Mouse (Mus musculus) left cerebral cortex, adult 8-10 months (tissue): ENCODE data around the gene Usp2. TPM values are rescaled to one million over a fixed set of nuclear protein-coding genes. Genes with fewer than 3 reads are reported as not detected.

ENCODE experiments used
- DNase-seq, 2 experiments: peaks; one replicate each; pipeline ENCODE4 v3.0.0; 2022; ENCODE audit warnings: low spot score in 2 of 2
- total RNA-seq, 4 experiments: library from RNA; stranded (reverse); gene quantifications; 2 replicates each; pipeline ENCODE4 v1.2.4; 2022

Usp2 gene
- total RNA-seq, 4 experiments from 2014 or later: 118 to 172 (median 123) TPM

DNA sequence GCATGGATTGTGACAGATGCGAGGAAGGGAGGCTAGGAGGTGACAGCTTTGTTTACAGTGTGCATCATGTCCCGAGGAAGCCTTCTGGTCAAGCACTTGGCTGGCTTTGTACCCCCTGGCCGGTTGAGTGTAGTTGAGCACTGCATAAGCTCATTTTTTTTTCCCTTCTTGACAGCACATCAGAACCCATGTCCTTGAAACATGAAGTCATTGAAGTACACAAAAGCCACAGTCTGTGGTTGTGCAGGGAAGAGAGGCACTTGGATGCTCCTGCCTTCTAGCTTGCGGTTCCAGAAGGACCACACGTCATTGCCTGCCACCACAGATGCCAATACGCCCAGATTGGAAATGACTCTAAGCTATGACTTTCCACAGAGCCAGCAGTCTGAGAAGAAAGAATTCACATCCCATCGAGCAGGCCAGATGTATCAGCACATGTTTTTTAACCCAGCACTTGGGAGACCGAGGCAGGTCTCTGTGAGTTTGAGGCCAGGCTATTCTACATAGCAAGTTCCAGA, 53.2 kb downstream of the Usp2 start:
- DNase-seq: no peak

GRCm38 (mm10) chr9:44124317-44124716, 57.5 kb downstream of the Usp2 start:
- DNase-seq: no peak

GRCm38 (mm10) chr9:44125026-44125425, 58.2 kb downstream of the Usp2 start:
- DNase-seq: no peak

- DNase-seq: peak; percentile 74 to 78
Measured at GRCm38 (mm10) chr9:44125546-44126428, 59.0 kb downstream of the Usp2 start.

- DNase-seq: no peak
Measured at GRCm38 (mm10) chr9:44126746-44127145, 59.9 kb downstream of the Usp2 start.

GRCm38 (mm10) chr9:44127351-44127801, 60.6 kb downstream of the Usp2 start:
- no peak for DNase-seq

DNA sequence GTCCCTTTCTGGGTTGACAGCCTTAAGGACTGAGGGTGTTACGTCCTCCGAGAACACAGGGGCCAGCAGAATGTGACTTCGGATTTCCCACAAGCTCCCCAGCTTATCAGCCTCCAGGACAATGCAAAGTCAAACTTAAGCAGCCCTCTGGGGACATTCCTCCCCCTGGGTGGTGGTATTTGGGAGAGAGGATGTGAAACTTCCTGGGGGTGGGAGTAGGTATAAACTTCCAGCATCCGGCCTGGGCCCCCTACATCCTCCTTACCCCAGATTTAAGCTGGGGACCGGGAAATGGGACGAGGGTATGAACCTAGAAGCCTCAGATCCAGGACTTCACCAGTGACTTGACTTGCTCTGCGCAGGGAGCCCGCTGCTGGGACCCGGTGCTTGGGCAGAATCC, 62.8 kb downstream of the Usp2 start:
- no peak for DNase-seq

DNA sequence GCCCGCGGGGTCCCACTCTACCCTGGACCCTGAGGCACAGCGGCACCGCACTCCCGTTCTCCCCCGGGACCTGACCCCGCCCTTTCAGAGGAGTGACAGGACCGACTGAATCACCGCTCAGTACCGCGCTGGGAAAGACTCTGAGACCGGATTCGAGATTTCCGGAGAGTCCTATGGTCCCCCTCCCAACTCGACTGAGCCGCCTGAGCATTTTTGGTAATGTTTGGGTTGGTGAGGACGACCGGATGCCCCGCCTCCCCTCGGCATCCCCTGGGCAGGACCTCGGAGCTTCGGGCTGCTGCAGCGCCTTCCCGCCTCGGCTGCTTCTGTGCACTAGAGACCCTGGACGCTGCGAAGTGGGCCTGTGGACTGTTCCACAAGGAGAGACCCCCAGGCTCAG, 63.2 kb downstream of the Usp2 start:
- no peak for DNase-seq

DNA sequence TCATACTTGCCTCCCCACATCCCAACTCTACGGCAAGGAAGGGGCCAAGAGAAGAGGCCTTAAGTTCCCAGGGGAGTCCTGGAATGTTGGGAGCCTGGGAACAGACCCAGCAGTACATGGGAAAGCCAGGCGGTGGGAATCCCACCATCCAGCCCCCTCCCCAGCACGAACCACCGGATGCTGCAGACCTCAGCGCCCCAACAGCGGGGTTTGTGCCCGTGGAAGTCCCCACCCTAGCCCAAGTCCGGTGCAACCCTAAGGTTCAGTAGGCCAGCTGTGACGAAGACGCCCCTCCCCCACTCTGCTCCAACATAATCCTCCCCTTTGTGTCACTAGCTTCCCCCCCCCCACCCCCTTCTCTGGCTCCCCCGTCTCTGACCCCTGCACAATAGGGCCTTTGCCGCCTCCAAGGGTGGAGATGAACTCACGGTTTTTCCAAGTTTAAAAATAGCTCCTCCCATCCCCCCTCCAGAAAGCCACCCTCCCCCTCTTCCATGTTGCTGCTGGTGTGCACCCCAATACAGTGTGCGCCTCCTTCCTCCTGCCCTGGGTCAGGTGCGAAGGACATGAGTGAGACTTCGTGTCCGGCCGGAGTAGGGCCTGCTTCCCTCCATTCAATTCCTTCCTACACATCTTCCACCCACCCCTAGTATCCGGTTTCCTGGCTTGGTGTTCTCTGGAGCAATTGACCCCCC, 63.9 kb downstream of the Usp2 start:
- DNase-seq: no peak

DNA sequence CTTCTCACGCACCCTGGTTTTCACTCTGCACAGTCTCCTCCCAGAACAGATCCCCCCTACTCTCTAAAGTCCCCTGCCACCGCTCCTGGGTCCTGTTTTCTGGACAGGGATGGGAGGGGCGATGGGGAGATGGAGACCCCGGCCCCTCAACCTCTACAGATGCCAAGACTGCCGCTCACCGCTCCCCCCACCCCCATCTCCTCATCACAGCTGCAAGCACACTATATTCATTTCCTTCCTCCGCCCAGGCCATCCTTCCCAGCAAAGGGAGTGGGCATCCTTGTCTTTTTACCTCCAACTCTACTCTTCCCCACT, 64.4 kb downstream of the Usp2 start:
- no peak for DNase-seq

GRCm38 (mm10) chr9:44132200-44132599, 65.4 kb downstream of the Usp2 start:
- no peak for DNase-seq

GRCm38 (mm10) chr9:44133287-44133686, 66.5 kb downstream of the Usp2 start:
- DNase-seq: no peak

DNA sequence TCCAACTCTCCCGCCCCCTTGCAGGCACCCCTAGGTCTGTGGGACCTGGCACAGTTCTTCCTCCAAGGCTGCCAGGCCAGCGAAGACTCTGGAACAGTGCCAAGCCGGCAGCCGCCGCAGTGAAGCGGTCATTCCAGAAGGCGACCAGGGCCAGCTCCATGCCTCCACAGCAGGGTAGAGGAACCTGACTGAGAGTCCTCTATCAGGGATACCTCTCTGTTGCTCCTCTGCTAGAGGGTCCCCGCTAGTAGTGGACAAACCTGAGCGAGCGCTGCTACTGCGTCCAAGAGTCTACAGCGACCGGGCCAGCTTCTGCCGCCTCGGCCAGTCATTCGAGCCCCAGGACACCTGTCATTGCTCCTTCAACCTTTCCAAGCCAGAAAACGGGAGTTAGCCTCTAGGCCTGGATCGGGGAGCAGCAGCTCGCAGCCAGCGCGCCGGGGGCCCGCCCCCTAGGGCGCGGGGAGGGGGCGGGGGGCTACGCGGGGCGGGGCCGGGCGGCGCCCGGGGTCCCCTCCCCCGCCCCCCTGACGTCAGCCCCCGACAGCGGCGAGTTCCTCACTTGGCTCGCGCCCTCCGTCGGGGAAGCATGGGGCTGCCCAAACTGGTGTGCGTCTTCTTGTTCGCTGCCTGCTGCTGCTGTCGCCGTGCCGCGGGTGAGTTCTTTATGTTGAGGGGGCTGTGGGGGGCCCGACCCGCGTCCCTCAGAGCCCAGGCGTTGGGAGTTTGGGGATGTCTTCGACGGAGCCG, 67.5 kb downstream of the Usp2 start, which contains the start of gene Mcam:
Gene Mcam (plus strand): TSS at position 369 of the 750 bp plus-strand sequence.
- no peak for DNase-seq

- no peak for DNase-seq
Measured at GRCm38 (mm10) chr9:44134851-44135730, 68.3 kb downstream of the Usp2 start.

DNA sequence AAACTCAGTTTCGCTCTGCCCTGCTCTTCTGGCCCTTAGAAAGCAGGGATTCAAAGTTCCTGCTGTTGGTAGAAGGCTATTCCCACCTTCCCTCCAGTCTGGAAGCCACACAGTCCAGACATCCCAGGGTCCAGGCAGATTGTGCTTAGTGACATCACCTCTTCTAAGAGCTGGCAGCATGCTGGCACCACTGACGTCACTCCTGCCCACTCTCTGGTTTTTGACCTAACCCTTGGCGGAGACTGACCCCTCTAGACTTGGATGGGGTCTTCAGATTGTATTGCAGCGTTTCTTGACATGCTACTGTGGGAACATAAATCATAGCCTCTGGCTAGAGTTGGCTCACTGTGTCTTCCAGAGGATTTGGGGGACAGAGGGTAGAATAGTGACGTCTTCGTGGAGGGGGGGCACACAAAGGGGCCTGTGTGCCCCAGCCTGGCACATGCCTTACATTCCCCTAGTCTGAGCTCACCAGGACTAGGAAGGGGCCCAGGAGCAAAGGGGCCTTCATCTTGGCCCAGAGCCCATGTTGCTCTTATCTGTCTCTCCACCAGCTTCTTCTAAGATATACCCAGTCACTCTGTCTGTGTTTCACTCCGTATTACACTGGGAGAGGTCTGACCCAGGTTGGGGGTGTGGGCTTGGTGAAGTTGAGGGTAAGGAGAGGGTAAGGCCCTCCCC, 69.0 kb downstream of the Usp2 start:
- DNase-seq: no peak

DNA sequence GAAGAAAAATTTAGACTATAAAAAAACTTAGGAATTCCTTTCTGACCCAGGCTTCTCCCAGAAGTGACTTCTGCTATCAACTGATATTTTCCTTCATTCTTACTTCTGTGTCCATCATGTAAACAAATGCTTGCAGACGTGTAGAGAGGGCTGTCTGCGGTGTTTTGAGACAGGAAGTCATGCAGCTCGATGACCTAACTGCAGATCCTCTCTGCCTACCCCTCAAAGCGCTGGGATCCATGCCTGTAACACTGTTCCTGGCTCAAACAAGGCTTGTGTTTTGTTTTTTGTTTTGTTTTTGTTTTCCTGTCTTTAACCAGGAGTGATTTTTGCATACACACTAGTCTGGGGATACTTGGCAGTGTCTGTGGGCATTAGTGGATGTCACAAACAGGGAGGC, 71.0 kb downstream of the Usp2 start:
- DNase-seq: no peak

DNA sequence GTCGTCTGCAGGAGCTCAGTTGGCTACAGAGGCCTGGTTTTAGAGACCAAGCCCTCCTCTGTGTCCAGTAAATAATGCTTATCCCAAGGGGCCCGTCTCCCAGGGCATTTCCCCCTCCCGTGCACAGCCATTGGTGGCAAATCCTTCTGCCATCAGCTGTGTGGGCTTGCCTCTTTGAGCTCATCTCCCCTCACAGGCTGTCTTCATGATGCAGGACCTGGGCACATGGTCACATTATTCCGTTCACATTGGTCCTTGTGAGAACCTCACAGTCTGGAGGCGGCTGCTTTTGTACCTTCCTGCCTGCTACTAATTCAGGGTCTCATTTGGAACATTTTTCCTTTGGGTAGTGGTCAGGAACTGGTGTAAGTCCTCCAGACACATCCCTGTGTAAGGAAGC, 75.1 kb downstream of the Usp2 start:
- no peak for DNase-seq

- no peak for DNase-seq
Measured at GRCm38 (mm10) chr9:44143421-44143820, 76.6 kb downstream of the Usp2 start.

DNA sequence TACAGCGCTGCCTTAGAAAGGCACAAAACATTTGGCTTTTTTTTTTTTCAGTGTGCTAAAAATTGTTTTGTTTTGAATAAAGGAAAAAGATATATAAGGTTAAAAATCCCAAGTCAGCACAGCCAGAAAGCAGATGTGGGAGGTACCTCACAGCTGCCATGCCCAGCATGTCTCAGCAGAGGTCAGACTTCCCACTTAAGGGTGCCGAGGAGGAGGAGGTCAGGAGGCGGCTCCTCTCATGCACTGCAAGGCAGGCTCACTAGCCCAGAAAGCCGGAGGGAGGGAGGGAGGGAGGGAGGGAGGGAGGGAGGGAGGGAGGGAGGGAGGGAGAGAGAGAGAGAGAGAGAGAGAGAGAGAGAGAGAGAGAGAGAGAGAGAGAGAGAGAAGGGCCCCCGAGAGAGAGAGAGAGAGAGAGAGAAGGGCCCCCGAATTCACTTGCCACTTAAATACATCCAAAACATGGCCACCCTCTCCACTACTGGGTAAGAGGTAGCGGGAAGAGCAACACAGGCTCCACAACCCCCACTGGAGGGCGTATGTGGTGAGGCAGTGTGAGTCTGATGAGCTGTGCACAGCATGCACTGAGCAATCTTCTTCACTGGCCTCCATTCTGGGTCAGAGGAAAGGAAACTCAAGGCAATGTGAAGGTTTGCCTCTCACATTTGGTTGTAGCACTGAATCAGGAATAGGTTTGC, 77.3 kb downstream of the Usp2 start:
- DNase-seq: no peak

DNA sequence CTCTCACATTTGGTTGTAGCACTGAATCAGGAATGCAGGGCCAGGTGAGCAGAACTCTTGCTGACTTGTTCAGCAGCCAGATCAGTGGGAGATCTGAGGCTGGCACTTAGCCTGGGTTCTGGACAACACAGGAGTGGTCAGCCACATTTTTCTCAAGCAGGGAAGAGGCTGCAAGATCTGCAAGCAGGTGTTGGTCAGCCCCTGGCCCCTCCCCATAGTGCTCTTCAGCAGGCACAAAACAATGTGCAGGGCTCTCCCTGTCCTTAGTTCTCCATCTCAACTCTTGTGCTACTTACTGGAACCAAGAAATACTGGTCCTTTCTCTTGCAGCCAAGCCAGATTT, 77.9 kb downstream of the Usp2 start:
- DNase-seq: no peak
